Mouse (Mus musculus): Measurements from ENCODE around the gene Foxr1. TPM values are rescaled to one million over a fixed set of nuclear protein-coding genes. Genes with fewer than 3 reads are reported as not detected.

Foxr1 gene
- total RNA-seq, 2 experiments from 2014 or later = not detected

GRCm38 (mm10) chr9:44389273-44389672, 51.7 kb downstream of the Foxr1 start:
- ATAC-seq (replicated peaks; ENCODE audit: low FRiP score, poor library complexity, severe bottlenecking) = peak; percentile 79

DNA sequence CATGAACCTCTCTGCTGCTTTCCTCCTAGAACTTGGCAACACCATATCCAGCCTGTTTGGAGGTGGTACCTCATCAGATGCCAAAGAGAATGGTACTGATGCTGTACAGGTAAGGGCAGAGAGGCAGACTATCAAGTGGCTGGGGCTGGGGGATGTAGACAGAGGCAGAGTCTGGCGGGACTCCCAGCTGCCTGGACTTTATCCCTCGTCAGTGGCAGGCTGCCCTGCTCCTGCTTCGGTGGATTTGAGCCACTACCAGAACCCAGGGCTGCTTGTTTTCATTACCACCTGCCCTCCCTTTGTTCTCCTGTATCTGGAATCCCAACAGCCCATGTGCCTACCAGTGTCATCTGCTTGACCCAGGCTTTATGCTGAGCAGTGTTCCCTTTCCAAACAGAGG, 53.7 kb downstream of the Foxr1 start:
- ATAC-seq (replicated peaks; ENCODE audit: low FRiP score, poor library complexity, severe bottlenecking) = no peak

DNA sequence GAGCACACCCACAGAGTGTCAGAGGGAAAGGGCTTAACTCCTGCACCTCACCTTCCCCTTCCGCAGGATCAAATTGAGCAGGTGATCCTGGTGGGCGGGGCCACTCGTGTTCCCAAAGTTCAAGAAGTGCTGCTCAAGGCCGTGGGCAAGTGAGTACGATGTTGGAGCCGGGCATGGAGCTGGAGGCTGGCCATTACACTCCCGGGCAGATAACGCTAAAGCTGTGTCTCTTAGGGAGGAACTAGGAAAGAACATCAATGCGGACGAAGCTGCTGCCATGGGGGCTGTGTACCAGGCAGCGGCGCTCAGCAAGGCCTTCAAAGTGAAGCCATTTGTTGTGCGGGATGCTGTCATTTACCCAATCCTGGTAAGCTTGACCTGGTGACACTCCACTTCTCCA, 56.3 kb downstream of the Foxr1 start:
- no peak for ATAC-seq (replicated peaks; ENCODE audit: low FRiP score, poor library complexity, severe bottlenecking)

Other genes with a start within 250 kb of the Foxr1 start
- 43.7 and 46.9 TPM in 2 replicates for gene Cbl, start 207.1 kb downstream of the Foxr1 start, total RNA-seq (2015; ENCODE audit: low replicate concordance)
- 14.6 and 35.3 TPM in 2 replicates for gene Cbl, start 207.1 kb downstream of the Foxr1 start, total RNA-seq (2017; ENCODE audit: low replicate concordance)
- gene Ccdc153, start 200.5 kb downstream of the Foxr1 start, total RNA-seq (2015; ENCODE audit: low replicate concordance) = not detected in 2 replicates
- gene Ccdc153, start 200.5 kb downstream of the Foxr1 start, total RNA-seq (2017; ENCODE audit: low replicate concordance) = not detected in 2 replicates
- not detected in 2 replicates for gene Pdzd3, start 189.7 kb downstream of the Foxr1 start, total RNA-seq (2015; ENCODE audit: low replicate concordance)
- gene Pdzd3, start 189.7 kb downstream of the Foxr1 start, total RNA-seq (2017; ENCODE audit: low replicate concordance) = not detected in 2 replicates
- 2.7 and 5.6 TPM in 2 replicates for gene Nlrx1, start 172.5 kb downstream of the Foxr1 start, total RNA-seq (2015; ENCODE audit: low replicate concordance)
- 0.98 and 11.2 TPM in 2 replicates for gene Nlrx1, start 172.5 kb downstream of the Foxr1 start, total RNA-seq (2017; ENCODE audit: low replicate concordance)
- 20.8 and 24.2 TPM in 2 replicates for gene Abcg4, start 152.5 kb downstream of the Foxr1 start, total RNA-seq (2015; ENCODE audit: low replicate concordance)
- gene Abcg4, start 152.5 kb downstream of the Foxr1 start, total RNA-seq (2017; ENCODE audit: low replicate concordance) = 18.1 and 18.8 TPM in 2 replicates
- gene Hinfp, start 135.5 kb downstream of the Foxr1 start, total RNA-seq (2015; ENCODE audit: low replicate concordance) = 2.5 and 4.6 TPM in 2 replicates
- gene Hinfp, start 135.5 kb downstream of the Foxr1 start, total RNA-seq (2017; ENCODE audit: low replicate concordance) = 8.4 and 14.6 TPM in 2 replicates
- 13.4 and 16.3 TPM in 2 replicates for gene C2cd2l, start 120.9 kb downstream of the Foxr1 start, total RNA-seq (2015; ENCODE audit: low replicate concordance)
- 14.1 and 17.0 TPM in 2 replicates for gene C2cd2l, start 120.9 kb downstream of the Foxr1 start, total RNA-seq (2017; ENCODE audit: low replicate concordance)
- gene Dpagt1, start 115.1 kb downstream of the Foxr1 start, total RNA-seq (2015; ENCODE audit: low replicate concordance) = 9.2 and 17.1 TPM in 2 replicates
- 4.9 and 5.7 TPM in 2 replicates for gene Dpagt1, start 115.1 kb downstream of the Foxr1 start, total RNA-seq (2017; ENCODE audit: low replicate concordance)
- gene H2afx, start 106.4 kb downstream of the Foxr1 start, total RNA-seq (2015; ENCODE audit: low replicate concordance) = 45.2 and 69.0 TPM in 2 replicates
- 159 and 219 TPM in 2 replicates for gene H2afx, start 106.4 kb downstream of the Foxr1 start, total RNA-seq (2017; ENCODE audit: low replicate concordance)
- gene Hmbs, start 96.9 kb downstream of the Foxr1 start, total RNA-seq (2015; ENCODE audit: low replicate concordance) = 3,498 and 3,777 TPM in 2 replicates
- 2,796 and 3,284 TPM in 2 replicates for gene Hmbs, start 96.9 kb downstream of the Foxr1 start, total RNA-seq (2017; ENCODE audit: low replicate concordance)
- 7.7 and 8.2 TPM in 2 replicates for gene Vps11, start 79.5 kb downstream of the Foxr1 start, total RNA-seq (2015; ENCODE audit: low replicate concordance)
- gene Vps11, start 79.5 kb downstream of the Foxr1 start, total RNA-seq (2017; ENCODE audit: low replicate concordance) = 7.8 and 12.1 TPM in 2 replicates
- gene Hyou1, start 61.6 kb downstream of the Foxr1 start, total RNA-seq (2015; ENCODE audit: low replicate concordance) = 12.1 and 14.0 TPM in 2 replicates
- 16.7 and 18.1 TPM in 2 replicates for gene Hyou1, start 61.6 kb downstream of the Foxr1 start, total RNA-seq (2017; ENCODE audit: low replicate concordance)
- gene Slc37a4, start 44.3 kb downstream of the Foxr1 start, total RNA-seq (2015; ENCODE audit: low replicate concordance) = 4.0 and 25.9 TPM in 2 replicates
- gene Slc37a4, start 44.3 kb downstream of the Foxr1 start, total RNA-seq (2017; ENCODE audit: low replicate concordance) = 2.5 and 4.0 TPM in 2 replicates
- gene Rps25, start 34.0 kb downstream of the Foxr1 start, total RNA-seq (2015; ENCODE audit: low replicate concordance) = 639 and 656 TPM in 2 replicates
- gene Rps25, start 34.0 kb downstream of the Foxr1 start, total RNA-seq (2017; ENCODE audit: low replicate concordance) = 277 and 380 TPM in 2 replicates
- gene Trappc4, start 33.5 kb downstream of the Foxr1 start, total RNA-seq (2015; ENCODE audit: low replicate concordance) = 27.0 and 53.0 TPM in 2 replicates
- 2.5 and 12.2 TPM in 2 replicates for gene Trappc4, start 33.5 kb downstream of the Foxr1 start, total RNA-seq (2017; ENCODE audit: low replicate concordance)
- gene Ccdc84, start 22.6 kb downstream of the Foxr1 start, total RNA-seq (2015; ENCODE audit: low replicate concordance) = 3.8 and 18.8 TPM in 2 replicates
- gene Ccdc84, start 22.6 kb downstream of the Foxr1 start, total RNA-seq (2017; ENCODE audit: low replicate concordance) = 9.1 and 12.0 TPM in 2 replicates
- not detected in 2 replicates for gene Upk2, start 13.8 kb upstream of the Foxr1 start, total RNA-seq (2015; ENCODE audit: low replicate concordance)
- gene Upk2, start 13.8 kb upstream of the Foxr1 start, total RNA-seq (2017; ENCODE audit: low replicate concordance) = not detected in 2 replicates
- gene Bcl9l, start 41.7 kb upstream of the Foxr1 start, total RNA-seq (2015; ENCODE audit: low replicate concordance) = 0.77 and 0.84 TPM in 2 replicates
- gene Bcl9l, start 41.7 kb upstream of the Foxr1 start, total RNA-seq (2017; ENCODE audit: low replicate concordance) = 0.42 and 2.8 TPM in 2 replicates
- gene Cxcr5, start 120.7 kb upstream of the Foxr1 start, total RNA-seq (2015; ENCODE audit: low replicate concordance) = not detected in 2 replicates
- gene Cxcr5, start 120.7 kb upstream of the Foxr1 start, total RNA-seq (2017; ENCODE audit: low replicate concordance) = not detected in 2 replicates
- 53.1 and 53.8 TPM in 2 replicates for gene Ddx6, start 163.8 kb upstream of the Foxr1 start, total RNA-seq (2015; ENCODE audit: low replicate concordance)
- 109 and 114 TPM in 2 replicates for gene Ddx6, start 163.8 kb upstream of the Foxr1 start, total RNA-seq (2017; ENCODE audit: low replicate concordance)
- not detected in 2 replicates for gene Treh, start 232.1 kb upstream of the Foxr1 start, total RNA-seq (2015; ENCODE audit: low replicate concordance)
- not detected in 2 replicates for gene Treh, start 232.1 kb upstream of the Foxr1 start, total RNA-seq (2017; ENCODE audit: low replicate concordance)